Mouse (Mus musculus) embryonic facial prominence, embryonic 10.5 days (tissue): ENCODE measurements around the gene Clec10a. TPM values are rescaled to one million over a fixed set of nuclear protein-coding genes. Genes with fewer than 3 reads are reported as not detected.
"Not testable (repeated sequence)": the region's sequence is repeated elsewhere in the genome, so short reads cannot be mapped to it uniquely, and the experiment has no call there.

Source experiments
- DNase-seq: peaks from one replicate; pipeline ENCODE4 v3.0.0-alpha.2; 2017; ENCODE audit warnings: low spot score
- H3K27ac ChIP-seq: fragments of 300-500 bp; sonication (generic); replicated peaks from 2 replicates; pipeline ENCODE4 v1.5.1; 2016; ENCODE audit warnings: mild to moderate bottlenecking
- H3K27me3 ChIP-seq: fragments of 300-500 bp; sonication (generic); replicated peaks from 2 replicates; pipeline ENCODE4 v1.6.1; 2016; ENCODE audit warnings: low read depth, mild to moderate bottlenecking; ENCODE audit not compliant: poor library complexity, severe bottlenecking
- H3K36me3 ChIP-seq: fragments of 300-500 bp; sonication (generic); replicated peaks from 2 replicates; pipeline ENCODE4 v1.6.1; 2016; ENCODE audit warnings: mild to moderate bottlenecking, moderate library complexity
- H3K4me1 ChIP-seq: fragments of 300-500 bp; sonication (generic); 2 replicates; pipeline ENCODE4 v1.6.1; 2016
- H3K4me3 ChIP-seq: fragments of 300-500 bp; sonication (generic); 2 replicates; pipeline ENCODE4 v1.5.1; 2016; ENCODE audit warnings: mild to moderate bottlenecking, moderate library complexity
- H3K9me3 ChIP-seq: fragments of 300-500 bp; sonication (generic); 2 replicates; pipeline ENCODE4 v1.6.1; 2016; ENCODE audit warnings: mild to moderate bottlenecking
- WGBS: fragments of 180-500 bp; shearing (Covaris S2); methylation state at CpG from one replicate; pipeline ENCODE4 v1.1.7; 2016; 5-methylcytosine and 5-hydroxymethylcytosine counted together
- polyA plus RNA-seq: library from polyadenylated mRNA; unstranded; fragments of >200 nt; fragmentation: Nextera tagmentation; extraction: Ambion mirVana; gene quantifications from 2 replicates; pipeline ENCODE4 v1.2.1, GENCODE M21; 2016

The Clec10a gene
- polyA plus RNA-seq: 0.26 TPM in 1 of 2 replicates, not detected in the other

GRCm38 (mm10) chr11:70155897-70156296, at the start of gene Clec10a:
TSS of gene Clec10a (plus strand) at chr11:70156197.
- not testable (repeated sequence) for H3K27ac ChIP-seq, H3K4me1 ChIP-seq, H3K9me3 ChIP-seq, H3K4me3 ChIP-seq, DNase-seq, H3K36me3 ChIP-seq, H3K27me3 ChIP-seq
- no CpG with 5 or more reads among the region's 5 CpGs for WGBS

- WGBS: 69% methylated on average over 8 of the region's 8 CpGs
- Histone ChIP-seq H3K4me3 (no peak overlapping the region), H3K36me3 (no peaks in the 10 kb centered on the region), H3K27ac (no peak overlapping the region), H3K27me3 (no peaks in the 10 kb centered on the region), H3K4me1 (no peaks in the 10 kb centered on the region), H3K9me3 (no peaks in the 10 kb centered on the region)
- no peak for DNase-seq
These were observed 48.9 kb upstream of the Clec10a start for GRCm38 (mm10) chr11:70107085-70107484.

- Histone ChIP-seq H3K9me3 (no peaks in the 10 kb centered on the region), H3K4me3 (no peak overlapping the region), H3K27me3 (no peaks in the 10 kb centered on the region), H3K36me3 (no peaks in the 10 kb centered on the region), H3K27ac (no peak overlapping the region), H3K4me1 (0 out of 2 replicates have a peak, but pooled peaks cover 3% of the 10 kb centered on the region)
- DNase-seq: peak; percentile 41
- 64% methylated on average over 3 of the region's 3 CpGs for WGBS
These were observed 45.9 kb upstream of the Clec10a start for GRCm38 (mm10) chr11:70110146-70110545.

- H3K4me3 ChIP-seq: no peak overlapping the region
- H3K27me3 ChIP-seq: no peaks in the 10 kb centered on the region
- no peak overlapping the region for H3K27ac ChIP-seq
- H3K4me1 ChIP-seq: 0 out of 2 replicates have a peak, but pooled peaks cover 3% of the 10 kb centered on the region
- WGBS: 62% methylated on average over 4 of the region's 4 CpGs
- H3K36me3 ChIP-seq: no peaks in the 10 kb centered on the region
- no peak for DNase-seq
- H3K9me3 ChIP-seq: no peaks in the 10 kb centered on the region; the same call in 1 of the 2 replicates
These were observed 41.4 kb upstream of the Clec10a start for GRCm38 (mm10) chr11:70114562-70114961.

GRCm38 (mm10) chr11:70115901-70116300, 40.1 kb upstream of the Clec10a start:
- H3K36me3 ChIP-seq: no peaks in the 10 kb centered on the region
- WGBS: 85% methylated on average over 3 of the region's 3 CpGs
- no peaks in the 10 kb centered on the region for H3K27me3 ChIP-seq
- H3K4me1 ChIP-seq: 0 out of 2 replicates have a peak, but pooled peaks cover 3% of the 10 kb centered on the region
- no peak overlapping the region for H3K27ac ChIP-seq
- H3K4me3 ChIP-seq: no peak overlapping the region
- no peak for DNase-seq
- H3K9me3 ChIP-seq: peaks cover 7% of the 10 kb centered on the region; the same call in 1 of the 2 replicates

- H3K4me1 ChIP-seq: no peaks in the 10 kb centered on the region
- H3K9me3 ChIP-seq: no peaks in the 10 kb centered on the region
- H3K27ac ChIP-seq: no peak within 1 kb of the TSS
- WGBS: 84% methylated on average over 9 of the region's 9 CpGs
- no peaks in the 10 kb centered on the region for H3K36me3 ChIP-seq
- no peaks in the 10 kb centered on the region for H3K27me3 ChIP-seq
- no peak within 1 kb of the TSS for H3K4me3 ChIP-seq
- no peak for DNase-seq
These were observed 26.0 kb upstream of the Clec10a start, which contains the start of gene Mgl2 for GRCm38 (mm10) chr11:70129926-70130379. TSS of gene Mgl2 (plus strand) at chr11:70130329.

- not testable (repeated sequence) for H3K4me1 ChIP-seq, H3K27me3 ChIP-seq, H3K9me3 ChIP-seq, H3K36me3 ChIP-seq, DNase-seq, H3K4me3 ChIP-seq, H3K27ac ChIP-seq
- 73% methylated on average over 3 of the region's 3 CpGs for WGBS
These were observed 21.0 kb upstream of the Clec10a start for GRCm38 (mm10) chr11:70135001-70135400.

GRCm38 (mm10) chr11:70135925-70136324, 20.1 kb upstream of the Clec10a start:
- not testable (repeated sequence) for DNase-seq, H3K36me3 ChIP-seq, H3K9me3 ChIP-seq, H3K27ac ChIP-seq, H3K4me3 ChIP-seq, H3K27me3 ChIP-seq, H3K4me1 ChIP-seq
- 91% methylated on average over 8 of the region's 8 CpGs for WGBS

- no peak for DNase-seq
- WGBS: 87% methylated on average over 10 of the region's 10 CpGs
- Histone ChIP-seq H3K4me3 (no peak overlapping the region), H3K27ac (no peak overlapping the region), H3K36me3 (no peaks in the 10 kb centered on the region), H3K27me3 (no peaks in the 10 kb centered on the region), H3K9me3 (no peaks in the 10 kb centered on the region), H3K4me1 (no peaks in the 10 kb centered on the region)
These were observed 16.8 kb upstream of the Clec10a start for GRCm38 (mm10) chr11:70139171-70139570.

GRCm38 (mm10) chr11:70151072-70151471, 4.9 kb upstream of the Clec10a start:
- Histone ChIP-seq H3K36me3 (no peaks in the 10 kb centered on the region), H3K4me3 (no peak overlapping the region), H3K27ac (no peak overlapping the region), H3K9me3 (no peaks in the 10 kb centered on the region), H3K27me3 (no peaks in the 10 kb centered on the region), H3K4me1 (no peaks in the 10 kb centered on the region)
- no peak for DNase-seq
- WGBS: 75% methylated on average over 3 of the region's 3 CpGs

GRCm38 (mm10) chr11:70162336-70162735, 6.3 kb downstream of the Clec10a start:
- Histone ChIP-seq H3K36me3 (no peaks in the 10 kb centered on the region), H3K27ac (no peak overlapping the region), H3K4me1 (no peaks in the 10 kb centered on the region), H3K9me3 (no peaks in the 10 kb centered on the region), H3K4me3 (no peak overlapping the region), H3K27me3 (no peaks in the 10 kb centered on the region)
- 75% methylated on average over 3 of the region's 3 CpGs for WGBS
- no peak for DNase-seq

- Histone ChIP-seq H3K27ac (no peak overlapping the region), H3K9me3 (no peaks in the 10 kb centered on the region), H3K27me3 (no peaks in the 10 kb centered on the region), H3K4me1 (peaks cover 11% of the 10 kb centered on the region), H3K4me3 (no peak overlapping the region), H3K36me3 (no peaks in the 10 kb centered on the region)
- no peak for DNase-seq
- 78% methylated on average over 16 of the region's 16 CpGs for WGBS
These were observed 10.2 kb downstream of the Clec10a start for GRCm38 (mm10) chr11:70165972-70166921.

GRCm38 (mm10) chr11:70168136-70168535, 12.1 kb downstream of the Clec10a start:
- no peak for DNase-seq
- Histone ChIP-seq H3K27me3 (no peaks in the 10 kb centered on the region), H3K4me1 (peaks cover 11% of the 10 kb centered on the region), H3K27ac (no peak overlapping the region), H3K9me3 (no peaks in the 10 kb centered on the region), H3K36me3 (no peaks in the 10 kb centered on the region), H3K4me3 (no peak overlapping the region)
- 61% methylated on average over 7 of the region's 7 CpGs for WGBS
